Mouse (Mus musculus) stomach, embryonic 14.5 days (tissue): Measurements from ENCODE around the gene Fyttd1. TPM values are rescaled to one million over a fixed set of nuclear protein-coding genes. Genes with fewer than 3 reads are reported as not detected.
"Not testable (repeated sequence)": the region's sequence is repeated elsewhere in the genome, so short reads cannot be mapped to it uniquely, and the experiment has no call there.

Experiments used
- ATAC-seq: fragments of 200-750 bp; cut with Nextera tagmentation; 2 replicates; pipeline ENCODE4 v1.8.0; 2017; ENCODE audit warnings: low read depth, moderate TSS enrichment; ENCODE audit not compliant: insufficient number of reproducible peaks, insufficient read depth, low FRiP score
- H3K27ac ChIP-seq: fragments of 300-500 bp; sonication (generic); 2 replicates; pipeline ENCODE4 v1.5.1; 2014; ENCODE audit warnings: mild to moderate bottlenecking, low read length, moderate library complexity, mixed read lengths
- H3K27me3 ChIP-seq: fragments of 300-500 bp; sonication (generic); 2 replicates; pipeline ENCODE4 v1.6.1; 2014; ENCODE audit warnings: low read length, control low read depth, mixed read lengths; ENCODE audit not compliant: control insufficient read depth, insufficient read depth
- H3K36me3 ChIP-seq: fragments of 300-500 bp; sonication (generic); 2 replicates; pipeline ENCODE4 v1.6.1; 2014; ENCODE audit warnings: mild to moderate bottlenecking, control low read depth, low read length, moderate library complexity, mixed read lengths; ENCODE audit not compliant: control insufficient read depth, insufficient read depth
- H3K4me1 ChIP-seq: fragments of 300-500 bp; sonication (generic); 2 replicates; pipeline ENCODE4 v1.6.1; 2014; ENCODE audit warnings: low read length, control low read depth, mixed read lengths; ENCODE audit not compliant: control insufficient read depth, insufficient read depth
- H3K4me2 ChIP-seq: fragments of 300-500 bp; sonication (generic); replicated peaks from 2 replicates; pipeline ENCODE4 v1.6.1; 2014; ENCODE audit warnings: low read depth, low read length, control low read depth
- H3K4me3 ChIP-seq: fragments of 300-500 bp; sonication (generic); 2 replicates; pipeline ENCODE4 v1.5.1; 2014; ENCODE audit warnings: low read depth, low read length, control low read depth
- H3K9ac ChIP-seq: fragments of 300-500 bp; sonication (generic); replicated peaks from 2 replicates; pipeline ENCODE4 v1.6.1; 2014; ENCODE audit warnings: low read depth, mild to moderate bottlenecking, control low read depth, low read length, moderate library complexity, mixed read lengths
- H3K9me3 ChIP-seq: fragments of 300-500 bp; sonication (generic); 2 replicates; pipeline ENCODE4 v1.6.1; 2016; ENCODE audit warnings: low read depth, low read length, control low read depth; ENCODE audit not compliant: control insufficient read depth
- WGBS: fragments of 180-500 bp; shearing (Covaris S2); extraction: QIAGEN DNeasy Blood & Tissue Kit; methylation state at CpG from one replicate; pipeline ENCODE4 v1.1.7; 2014; 5-methylcytosine and 5-hydroxymethylcytosine counted together
- polyA plus RNA-seq: library from polyadenylated mRNA; unstranded; fragments of >200 nt; fragmentation: Nextera tagmentation; extraction: Ambion mirVana; gene quantifications from 2 replicates; pipeline ENCODE4 v1.2.1, GENCODE M21; 2014

Gene Fyttd1
- polyA plus RNA-seq, 1 experiment from 2014 or later: 137 TPM

DNA sequence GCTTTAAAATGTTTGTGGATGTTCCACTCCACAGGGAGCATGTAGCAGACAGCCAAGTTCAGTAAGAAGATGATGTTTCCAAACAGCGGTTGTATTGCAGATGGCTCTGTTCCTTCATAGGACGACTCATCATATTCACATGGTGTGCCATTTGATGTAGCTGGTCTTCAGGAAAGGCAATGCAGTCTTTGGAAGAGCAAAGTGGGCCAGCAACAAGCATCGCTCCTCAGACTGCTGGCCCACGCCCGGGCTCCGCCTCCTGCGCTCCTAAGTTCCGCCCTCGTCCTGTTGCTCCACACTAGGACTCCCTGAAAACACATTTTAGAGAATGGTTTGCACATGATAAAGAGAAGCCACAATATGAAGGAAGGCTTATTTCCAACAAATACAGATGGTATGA is 49.3 kb downstream of the Fyttd1 start:
- not testable (repeated sequence) for H3K27me3 ChIP-seq, H3K9ac ChIP-seq, H3K4me3 ChIP-seq, H3K36me3 ChIP-seq, ATAC-seq, H3K9me3 ChIP-seq, H3K4me2 ChIP-seq, H3K27ac ChIP-seq, H3K4me1 ChIP-seq
- 89% methylated on average over 9 of the region's 9 CpGs for WGBS

DNA sequence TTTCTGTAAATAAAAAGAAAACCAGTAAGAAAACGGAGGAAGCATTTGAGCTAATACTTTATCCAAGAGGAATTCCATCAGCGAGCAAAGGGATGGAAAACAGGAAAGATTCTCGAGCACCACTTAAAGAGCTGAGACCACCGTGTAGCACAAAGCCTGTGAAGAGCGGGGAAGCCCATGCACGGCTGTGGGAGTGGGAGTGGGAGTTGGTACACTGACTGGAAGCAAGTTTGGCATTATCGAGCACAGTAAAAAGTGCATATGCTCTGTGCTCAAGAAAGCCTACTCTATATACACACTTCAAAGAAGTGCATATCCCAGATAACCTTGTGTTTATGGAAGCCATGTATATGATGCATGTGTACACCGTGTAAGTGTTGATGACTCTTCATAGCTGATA is 49.7 kb downstream of the Fyttd1 start:
- no peak overlapping the region for H3K4me2 ChIP-seq
- no peaks in the 10 kb centered on the region for H3K27me3 ChIP-seq
- H3K27ac ChIP-seq: no peak overlapping the region
- ATAC-seq: no peak
- peaks cover 2% of the 10 kb centered on the region; the same call in 1 of the 2 replicates for H3K36me3 ChIP-seq
- no peak overlapping the region for H3K4me3 ChIP-seq
- 87% methylated on average over 8 of the region's 8 CpGs for WGBS
- no peaks in the 10 kb centered on the region for H3K9me3 ChIP-seq
- H3K9ac ChIP-seq: no peak overlapping the region
- H3K4me1 ChIP-seq: no peaks in the 10 kb centered on the region

DNA sequence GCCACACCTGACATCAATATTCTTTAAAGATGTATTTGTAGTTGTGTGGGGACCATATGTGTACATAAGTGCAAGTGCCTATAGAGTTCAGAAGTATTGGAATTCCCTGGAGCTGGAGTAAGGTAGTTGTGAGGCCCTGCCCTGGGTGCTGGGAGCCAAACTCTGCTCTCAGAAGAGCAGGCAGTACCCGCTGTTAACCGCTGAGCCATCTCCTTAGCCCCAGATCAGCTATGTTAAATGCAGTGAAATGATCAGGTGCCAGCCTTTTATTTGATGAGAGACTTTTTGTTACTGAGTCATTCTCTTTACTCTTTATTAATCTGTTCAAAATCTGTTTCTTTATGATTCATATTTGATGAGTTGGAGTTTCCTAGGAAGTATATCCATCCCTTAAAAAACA is 52.6 kb downstream of the Fyttd1 start:
- H3K4me1 ChIP-seq: no peaks in the 10 kb centered on the region
- H3K27me3 ChIP-seq: no peaks in the 10 kb centered on the region
- H3K9me3 ChIP-seq: no peaks in the 10 kb centered on the region
- H3K27ac ChIP-seq: no peak overlapping the region
- H3K4me2 ChIP-seq: no peak overlapping the region
- H3K9ac ChIP-seq: no peak overlapping the region
- peaks cover 2% of the 10 kb centered on the region; the same call in 1 of the 2 replicates for H3K36me3 ChIP-seq
- ATAC-seq: no peak
- H3K4me3 ChIP-seq: no peak overlapping the region
- WGBS: 34% methylated on average over 2 of the region's 2 CpGs

DNA sequence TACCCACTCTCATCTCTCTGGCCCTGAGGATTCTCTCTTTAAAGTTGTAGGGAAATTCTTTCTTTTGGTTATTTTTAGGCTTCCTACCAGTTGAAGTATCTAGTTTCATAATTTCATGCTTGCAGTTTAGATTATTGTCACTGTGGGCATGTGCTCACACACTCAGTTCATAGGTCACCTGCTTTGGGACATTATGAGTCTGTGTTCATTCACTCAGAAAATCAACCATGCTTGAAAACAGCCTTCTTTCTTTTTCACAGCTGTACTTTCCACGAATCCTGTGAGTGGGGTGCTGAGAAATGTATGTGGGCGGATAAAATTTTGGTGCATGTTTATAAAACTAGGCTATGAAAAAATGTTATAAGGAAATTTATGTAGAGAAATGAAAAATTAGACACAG is 57.2 kb downstream of the Fyttd1 start:
- 73% methylated on average over 2 of the region's 2 CpGs for WGBS
- Histone ChIP-seq H3K27me3 (no peaks in the 10 kb centered on the region), H3K36me3 (no peaks in the 10 kb centered on the region), H3K9ac (no peak overlapping the region), H3K4me1 (no peaks in the 10 kb centered on the region), H3K4me2 (no peak overlapping the region), H3K4me3 (no peak overlapping the region), H3K9me3 (no peaks in the 10 kb centered on the region), H3K27ac (no peak overlapping the region)
- ATAC-seq: no peak

DNA sequence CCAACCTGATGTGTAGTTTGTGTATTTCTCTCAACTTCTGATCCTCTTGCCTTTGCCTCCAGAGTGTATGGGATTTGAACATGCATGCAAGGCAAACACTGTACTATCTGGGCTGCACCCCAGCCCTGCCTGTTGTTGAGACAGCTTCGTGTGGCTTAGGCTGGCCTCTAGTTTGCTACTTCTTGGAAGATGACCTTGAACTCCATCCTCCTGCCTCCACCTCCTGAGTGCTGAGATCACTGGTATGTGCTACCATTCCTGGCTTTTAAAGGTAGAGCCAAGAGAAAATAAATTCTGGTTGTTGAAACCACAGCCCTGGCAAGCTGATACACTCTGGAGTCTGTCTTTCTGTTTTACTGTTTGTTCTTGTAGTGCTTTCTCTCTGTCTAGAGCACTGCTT is 57.8 kb downstream of the Fyttd1 start:
- no peak overlapping the region for H3K4me2 ChIP-seq
- no peak overlapping the region for H3K27ac ChIP-seq
- H3K4me3 ChIP-seq: no peak overlapping the region
- H3K9ac ChIP-seq: no peak overlapping the region
- no peak for ATAC-seq
- WGBS: 63% methylated on average over 1 of the region's 1 CpGs
- H3K36me3 ChIP-seq: no peaks in the 10 kb centered on the region
- no peaks in the 10 kb centered on the region for H3K4me1 ChIP-seq
- H3K9me3 ChIP-seq: no peaks in the 10 kb centered on the region
- no peaks in the 10 kb centered on the region for H3K27me3 ChIP-seq

DNA sequence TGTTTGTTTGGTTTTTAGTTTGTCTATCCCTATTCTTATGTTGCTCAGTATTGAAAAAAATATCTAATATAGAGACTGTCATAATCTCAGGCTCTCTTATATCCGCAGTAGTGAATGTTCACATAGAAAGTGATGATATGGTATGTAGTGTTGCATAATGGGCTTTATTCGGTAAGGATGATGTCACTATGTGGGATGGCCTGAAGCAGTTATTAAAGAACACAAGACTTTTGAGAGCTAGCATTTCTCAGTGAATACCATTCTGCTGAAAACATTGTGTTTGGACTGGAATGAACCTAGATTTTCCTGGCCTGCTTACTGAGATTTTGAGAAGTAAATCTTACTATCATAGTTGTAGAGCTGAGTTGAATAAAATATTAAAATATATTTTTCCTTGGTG is 60.1 kb downstream of the Fyttd1 start:
- ATAC-seq: no peak
- H3K36me3 ChIP-seq: no peaks in the 10 kb centered on the region
- no peak overlapping the region for H3K4me2 ChIP-seq
- no peaks in the 10 kb centered on the region for H3K27me3 ChIP-seq
- no peak overlapping the region for H3K4me3 ChIP-seq
- H3K9ac ChIP-seq: no peak overlapping the region
- no peaks in the 10 kb centered on the region for H3K9me3 ChIP-seq
- WGBS: 83% methylated on average over 2 of the region's 2 CpGs
- no peaks in the 10 kb centered on the region for H3K4me1 ChIP-seq
- no peak overlapping the region for H3K27ac ChIP-seq

DNA sequence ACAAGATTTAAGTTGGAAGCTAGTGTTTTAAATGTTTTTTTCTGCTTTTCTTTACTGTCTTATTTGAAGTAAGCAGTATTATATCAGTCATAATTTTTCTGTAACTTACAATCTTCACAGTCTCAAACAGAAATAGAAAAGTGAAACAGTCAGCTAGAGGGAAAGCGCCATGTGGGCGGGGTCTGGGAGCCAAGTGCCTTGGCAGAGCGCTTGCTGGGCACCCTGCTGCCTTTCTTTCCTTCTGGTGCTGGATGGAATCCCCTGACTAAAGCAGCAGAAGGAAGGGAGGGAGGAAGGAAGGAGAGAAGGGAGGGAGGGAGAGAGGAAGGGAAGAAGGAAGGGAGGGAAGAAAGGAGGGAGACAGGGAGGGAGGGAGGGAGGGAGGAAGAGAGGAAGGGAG is 62.0 kb downstream of the Fyttd1 start:
- H3K9ac ChIP-seq, H3K4me3 ChIP-seq, H3K4me2 ChIP-seq, ATAC-seq, H3K9me3 ChIP-seq, H3K4me1 ChIP-seq, H3K36me3 ChIP-seq, H3K27ac ChIP-seq, H3K27me3 ChIP-seq: not testable (repeated sequence)
- 48% methylated on average over 3 of the region's 3 CpGs for WGBS

DNA sequence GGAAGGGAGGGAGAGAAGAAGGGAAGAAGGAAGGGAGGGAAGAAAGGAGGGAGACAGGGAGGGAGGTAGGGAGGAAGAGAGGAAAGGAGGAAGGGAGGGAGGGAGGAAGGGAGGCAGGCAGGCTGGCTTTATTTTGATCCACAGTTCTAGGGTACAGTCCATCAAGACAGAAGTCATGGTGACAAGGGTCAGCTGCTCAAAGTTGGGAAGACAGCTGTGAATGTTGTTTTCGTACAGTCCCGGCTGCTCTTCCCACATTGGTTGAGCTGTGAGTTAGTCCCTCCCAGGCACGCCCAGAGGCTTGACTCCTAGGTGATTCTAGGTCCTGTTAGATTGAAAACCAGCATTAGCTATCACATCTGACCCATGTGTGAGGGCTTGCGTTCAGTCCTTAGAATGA is 62.4 kb downstream of the Fyttd1 start:
- not testable (repeated sequence) for ATAC-seq, H3K4me1 ChIP-seq, H3K27ac ChIP-seq, H3K9me3 ChIP-seq, H3K9ac ChIP-seq, H3K4me2 ChIP-seq, H3K4me3 ChIP-seq, H3K36me3 ChIP-seq, H3K27me3 ChIP-seq
- 90% methylated on average over 4 of the region's 4 CpGs for WGBS

DNA sequence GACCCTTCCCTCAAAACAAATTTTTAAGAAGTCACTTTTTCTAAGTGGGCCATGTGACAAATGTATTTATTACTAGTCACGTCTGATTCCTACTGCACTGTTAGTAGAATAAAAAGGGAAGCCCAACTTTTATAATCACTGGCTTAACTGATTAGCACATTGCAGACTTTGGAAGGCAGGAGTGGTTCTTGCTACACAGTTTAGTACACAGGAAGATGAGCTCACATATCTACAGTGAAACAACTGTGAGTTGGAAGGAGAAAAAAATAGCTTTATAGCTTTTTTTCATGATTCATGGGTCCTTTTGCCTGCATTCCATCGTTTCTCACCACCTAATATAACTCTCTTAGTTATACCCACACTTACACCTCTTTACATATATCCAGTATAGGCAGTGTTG is 63.9 kb downstream of the Fyttd1 start:
- H3K9me3 ChIP-seq, H3K36me3 ChIP-seq, H3K27me3 ChIP-seq, H3K9ac ChIP-seq, ATAC-seq, H3K4me3 ChIP-seq, H3K27ac ChIP-seq, H3K4me2 ChIP-seq, H3K4me1 ChIP-seq: not testable (repeated sequence)
- 98% methylated on average over 2 of the region's 2 CpGs for WGBS
